Mouse (Mus musculus): ENCODE measurements around the gene Ptges3. TPM values are rescaled to one million over a fixed set of nuclear protein-coding genes. Genes with fewer than 3 reads are reported as not detected.
A peak's percentile ranks its signal among the peaks of the same experiment; 100 is the strongest.

Gene Ptges3
- polyA plus RNA-seq, 2 experiments, result 40.1 to 233 TPM

DNA sequence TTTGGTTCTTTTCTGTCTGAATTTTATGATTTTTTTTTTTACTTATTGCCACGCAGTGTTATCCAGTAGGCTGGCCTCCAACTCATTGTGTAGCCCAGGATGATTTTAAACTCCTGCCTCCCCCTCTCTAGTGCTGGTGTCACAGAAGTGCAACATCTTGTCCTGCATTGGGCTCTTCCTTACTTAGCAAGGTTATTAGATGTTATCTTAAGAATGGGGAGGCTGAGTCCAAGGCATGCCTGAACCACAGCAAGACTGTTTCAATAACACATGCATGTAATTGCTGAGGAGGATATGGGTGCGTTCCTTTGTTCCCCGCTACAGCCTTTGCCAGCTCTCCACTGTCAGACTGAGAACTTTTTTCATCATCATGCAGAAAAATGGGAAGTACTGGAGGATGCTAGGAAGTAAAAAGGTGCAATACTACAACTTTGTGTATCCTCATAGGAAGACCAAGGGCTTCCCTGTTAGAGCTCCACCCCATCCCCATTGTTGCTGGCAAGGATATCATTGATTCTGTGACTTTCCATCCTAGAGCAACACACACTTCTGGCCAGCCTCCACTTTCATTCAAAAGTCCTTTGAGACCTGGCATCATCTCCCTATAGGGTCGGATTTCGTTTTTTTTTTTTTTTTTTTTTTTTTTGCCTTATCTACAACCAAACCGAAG lies 23.2 kb downstream of the Ptges3 start:
- H3K9me3 ChIP-seq (ENCODE audit: control insufficient read depth, low read length), result no peaks in the 10 kb centered on the region
- DNase-seq (ENCODE audit: low read depth in 3 of 3, low spot score in 3 of 3) (no peak), ATAC-seq (ENCODE audit: insufficient read depth) (no peak)
- peak overlapping the region; percentile 81 for H3K4me2 ChIP-seq (ENCODE audit: low read depth)
- TF ChIP-seq CTCF (IDR thresholded peaks at IDR 0.05; ENCODE audit: low read depth) (no peak), EP300 (IDR thresholded peaks at IDR 0.05; ENCODE audit: low read depth) (no peak)
- H3K36me3 ChIP-seq (replicated peaks; ENCODE audit: control insufficient read depth, insufficient read depth, low read depth), result peaks cover 27% of the 10 kb centered on the region
- WGBS (ENCODE audit: insufficient replicate concordance), result 30% methylated on average over 6 of the region's 6 CpGs
- peak overlapping the region; percentile 72 for H3K9ac ChIP-seq (replicated peaks)
- no peaks in the 10 kb centered on the region for H3K27me3 ChIP-seq (ENCODE audit: control insufficient read depth, insufficient read depth, low read length)
- peak overlapping the region; percentile 11; the same call in 1 of the 2 replicates for H3K27ac ChIP-seq
- peak overlapping the region; percentile 74 to 91 for H3K4me3 ChIP-seq (ENCODE audit: insufficient read depth in 1 of 2, low read depth in 2 of 2, low read length in 2 of 2)
- peaks cover 9 to 14% of the 10 kb centered on the region in 2 experiments for H3K4me1 ChIP-seq (replicated peaks; ENCODE audit: control insufficient read depth in 2 of 2, insufficient read depth in 2 of 2, low read length in 1 of 2)

DNA sequence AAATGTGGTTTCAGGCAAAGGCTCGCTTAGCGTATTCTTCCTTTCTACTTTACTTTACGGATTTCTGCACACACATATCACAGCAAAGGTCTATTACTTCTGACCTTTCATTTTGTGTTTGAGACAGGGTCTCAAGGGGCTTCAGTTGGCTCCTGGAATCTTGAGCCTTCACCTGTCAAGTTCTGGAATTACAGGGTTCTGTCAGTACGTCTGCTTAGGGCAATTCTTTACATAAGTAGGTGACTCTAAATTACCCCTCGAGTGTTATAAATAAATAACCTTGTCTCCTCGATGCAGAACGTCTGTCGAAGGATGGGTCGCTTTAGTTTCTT lies 23.7 kb downstream of the Ptges3 start:
- WGBS (ENCODE audit: insufficient replicate concordance), result 2% methylated on average over 9 of the region's 9 CpGs
- no peak for ATAC-seq (ENCODE audit: insufficient read depth)
- H3K36me3 ChIP-seq (replicated peaks; ENCODE audit: control insufficient read depth, insufficient read depth, low read depth), result peaks cover 28% of the 10 kb centered on the region
- no peaks in the 10 kb centered on the region for H3K27me3 ChIP-seq (ENCODE audit: control insufficient read depth, insufficient read depth, low read length)
- TF ChIP-seq EP300 (IDR thresholded peaks at IDR 0.05; ENCODE audit: low read depth) (no peak), CTCF (IDR thresholded peaks at IDR 0.05; ENCODE audit: low read depth) (no peak)
- peak overlapping the region; percentile 74 to 91 for H3K4me3 ChIP-seq (ENCODE audit: insufficient read depth in 1 of 2, low read depth in 2 of 2, low read length in 2 of 2)
- peak overlapping the region; percentile 81 for H3K4me2 ChIP-seq (ENCODE audit: low read depth)
- peak overlapping the region; percentile 11 for H3K27ac ChIP-seq
- H3K9me3 ChIP-seq (ENCODE audit: control insufficient read depth, low read length), result no peaks in the 10 kb centered on the region
- peaks cover 9 to 14% of the 10 kb centered on the region in 2 experiments for H3K4me1 ChIP-seq (replicated peaks; ENCODE audit: control insufficient read depth in 2 of 2, insufficient read depth in 2 of 2, low read length in 1 of 2)
- H3K9ac ChIP-seq (replicated peaks), result peak overlapping the region; percentile 72
- DNase-seq (ENCODE audit: low read depth in 3 of 3, low spot score in 3 of 3), result no peak

GRCm38 (mm10) chr10:128082880-128083421 lies 24.2 kb downstream of the Ptges3 start, which contains the start of gene Atp5b:
Atp5b (plus strand) TSS chr10:128083273.
- TF ChIP-seq EP300 (IDR thresholded peaks at IDR 0.05; ENCODE audit: low read depth) (peak; percentile 92), CTCF (IDR thresholded peaks at IDR 0.05; ENCODE audit: low read depth) (no peak)
- DNase-seq (ENCODE audit: low read depth in 3 of 3, low spot score in 3 of 3), result peak; percentile 100
- Histone ChIP-seq H3K36me3 (replicated peaks; ENCODE audit: control insufficient read depth, insufficient read depth, low read depth) (peaks cover 33% of the 10 kb centered on the region), H3K27ac (peak within 1 kb of the TSS; percentile 63), H3K27me3 (ENCODE audit: control insufficient read depth, insufficient read depth, low read length) (no peaks in the 10 kb centered on the region), H3K4me1 (replicated peaks; ENCODE audit: control insufficient read depth in 2 of 2, insufficient read depth in 2 of 2, low read length in 1 of 2) (peaks cover 9 to 14% of the 10 kb centered on the region in 2 experiments), H3K9ac (replicated peaks) (peak within 1 kb of the TSS; percentile 90), H3K4me3 (ENCODE audit: insufficient read depth in 1 of 2, low read depth in 2 of 2, low read length in 2 of 2) (peak within 1 kb of the TSS; percentile 92 to 95), H3K4me2 (ENCODE audit: low read depth) (peak within 1 kb of the TSS; percentile 81), H3K9me3 (ENCODE audit: control insufficient read depth, low read length) (no peaks in the 10 kb centered on the region)
- under 1% methylated on average over 34 of the region's 34 CpGs for WGBS (ENCODE audit: insufficient replicate concordance)
- peak; percentile 97 for ATAC-seq (ENCODE audit: insufficient read depth)

DNA sequence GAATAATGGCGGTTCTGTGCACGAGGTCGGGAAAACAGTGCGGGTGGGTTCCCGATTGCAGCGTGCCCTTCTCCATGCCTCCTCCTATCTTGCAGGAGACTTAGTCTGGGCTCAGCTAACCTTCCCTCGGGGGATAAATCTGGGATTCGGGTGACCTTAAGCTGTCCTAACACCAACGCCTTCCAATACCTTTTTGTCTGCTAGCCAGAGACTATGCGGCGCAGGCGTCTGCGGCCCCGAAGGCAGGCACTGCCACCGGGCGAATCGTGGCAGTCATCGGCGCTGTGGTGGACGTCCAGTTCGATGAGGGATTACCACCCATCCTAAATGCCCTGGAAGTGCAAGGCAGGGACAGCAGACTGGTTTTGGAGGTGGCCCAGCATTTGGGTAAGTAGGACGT lies 24.9 kb downstream of the Ptges3 start:
- Histone ChIP-seq H3K4me3 (ENCODE audit: insufficient read depth in 1 of 2, low read depth in 2 of 2, low read length in 2 of 2) (peak overlapping the region; percentile 92 to 95), H3K27ac (peak overlapping the region; percentile 63), H3K9ac (replicated peaks) (peak overlapping the region; percentile 90), H3K4me2 (ENCODE audit: low read depth) (peak overlapping the region; percentile 79), H3K9me3 (ENCODE audit: control insufficient read depth, low read length) (no peaks in the 10 kb centered on the region), H3K36me3 (replicated peaks; ENCODE audit: control insufficient read depth, insufficient read depth, low read depth) (peaks cover 40% of the 10 kb centered on the region), H3K4me1 (replicated peaks; ENCODE audit: control insufficient read depth in 2 of 2, insufficient read depth in 2 of 2, low read length in 1 of 2) (peaks cover 11 to 14% of the 10 kb centered on the region in 2 experiments), H3K27me3 (ENCODE audit: control insufficient read depth, insufficient read depth, low read length) (no peaks in the 10 kb centered on the region)
- ATAC-seq (ENCODE audit: insufficient read depth) (peak; percentile 1; the same call in 1 of the 2 replicates), DNase-seq (ENCODE audit: low read depth in 3 of 3, low spot score in 3 of 3) (no peak)
- under 1% methylated on average over 22 of the region's 22 CpGs for WGBS (ENCODE audit: insufficient replicate concordance)
- TF ChIP-seq EP300 (IDR thresholded peaks at IDR 0.05; ENCODE audit: low read depth) (no peak), CTCF (IDR thresholded peaks at IDR 0.05; ENCODE audit: low read depth) (0 out of 2 replicates have a peak, but pooled peaks have one; percentile 3)

DNA sequence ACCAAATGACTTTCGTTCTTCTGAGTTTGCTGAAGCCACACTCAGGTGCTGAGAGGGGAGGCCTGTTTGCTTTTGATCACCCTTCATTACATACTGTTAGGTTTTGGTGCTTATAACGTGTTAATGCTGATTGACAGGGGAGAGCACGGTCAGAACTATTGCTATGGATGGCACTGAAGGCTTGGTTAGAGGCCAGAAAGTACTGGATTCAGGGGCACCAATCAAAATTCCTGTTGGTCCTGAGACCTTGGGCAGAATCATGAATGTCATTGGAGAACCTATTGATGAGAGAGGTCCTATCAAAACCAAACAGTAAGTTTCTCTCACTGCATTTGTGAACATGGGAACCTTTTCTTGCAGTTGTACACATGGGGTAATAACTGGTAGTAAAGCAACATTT lies 25.4 kb downstream of the Ptges3 start:
- no peaks in the 10 kb centered on the region for H3K27me3 ChIP-seq (ENCODE audit: control insufficient read depth, insufficient read depth, low read length)
- no peak for ATAC-seq (ENCODE audit: insufficient read depth)
- H3K4me3 ChIP-seq (ENCODE audit: insufficient read depth in 1 of 2, low read depth in 2 of 2, low read length in 2 of 2), result peak overlapping the region; percentile 92 to 95
- peaks cover 11 to 14% of the 10 kb centered on the region in 2 experiments for H3K4me1 ChIP-seq (replicated peaks; ENCODE audit: control insufficient read depth in 2 of 2, insufficient read depth in 2 of 2, low read length in 1 of 2)
- 0% methylated on average over 3 of the region's 3 CpGs for WGBS (ENCODE audit: insufficient replicate concordance)
- H3K4me2 ChIP-seq (ENCODE audit: low read depth), result peak overlapping the region; percentile 79
- H3K9ac ChIP-seq (replicated peaks), result peak overlapping the region; percentile 90
- TF ChIP-seq CTCF (IDR thresholded peaks at IDR 0.05; ENCODE audit: low read depth) (no peak), EP300 (IDR thresholded peaks at IDR 0.05; ENCODE audit: low read depth) (no peak)
- no peaks in the 10 kb centered on the region for H3K9me3 ChIP-seq (ENCODE audit: control insufficient read depth, low read length)
- peak overlapping the region; percentile 63 for H3K27ac ChIP-seq
- H3K36me3 ChIP-seq (replicated peaks; ENCODE audit: control insufficient read depth, insufficient read depth, low read depth), result peaks cover 45% of the 10 kb centered on the region
- no peak for DNase-seq (ENCODE audit: low read depth in 3 of 3, low spot score in 3 of 3)

Data from liver, embryonic 14.5 days (tissue).